Mouse (Mus musculus) cerebellum, adult 2 months (tissue): ENCODE measurements at regions not wholly inside any gene's neighbourhood (a gene's known extent, or its start where the extent isn't known, plus 50 kb on each side); places are given as distances from the start of the nearest gene placed in this dataset.

Experiments
- CTCF ChIP-seq: fragments of 200-500 bp; IDR thresholded peaks from 2 replicates; pipeline ENCODE4 v1.5.1; 2011; ENCODE audit warnings: low read depth, mild to moderate bottlenecking, control low read depth, low read length, moderate library complexity, borderline replicate concordance; ENCODE audit not compliant: insufficient read depth
- POLR2A ChIP-seq: fragments of 200-500 bp; IDR thresholded peaks from 2 replicates; pipeline ENCODE4 v1.6.1; 2011; ENCODE audit warnings: low read length, control low read depth, borderline replicate concordance; ENCODE audit not compliant: insufficient read depth

GRCm38 (mm10) chr17:52197731-52198130, 364.6 kb upstream of the Satb1 start:
- no peak for TF ChIP-seq CTCF
- TF ChIP-seq POLR2A, result no peak
